Mouse (Mus musculus): ENCODE measurements around the gene Scaf11. TPM values are rescaled to one million over a fixed set of nuclear protein-coding genes. Genes with fewer than 3 reads are reported as not detected.
A peak's percentile ranks its signal among the peaks of the same experiment; 100 is the strongest.
"Not testable (repeated sequence)": the region's sequence is repeated elsewhere in the genome, so short reads cannot be mapped to it uniquely, and the experiment has no call there.

Scaf11 gene
- polyA plus RNA-seq, 1 experiment from 2014 or later: 87.4 TPM

DNA sequence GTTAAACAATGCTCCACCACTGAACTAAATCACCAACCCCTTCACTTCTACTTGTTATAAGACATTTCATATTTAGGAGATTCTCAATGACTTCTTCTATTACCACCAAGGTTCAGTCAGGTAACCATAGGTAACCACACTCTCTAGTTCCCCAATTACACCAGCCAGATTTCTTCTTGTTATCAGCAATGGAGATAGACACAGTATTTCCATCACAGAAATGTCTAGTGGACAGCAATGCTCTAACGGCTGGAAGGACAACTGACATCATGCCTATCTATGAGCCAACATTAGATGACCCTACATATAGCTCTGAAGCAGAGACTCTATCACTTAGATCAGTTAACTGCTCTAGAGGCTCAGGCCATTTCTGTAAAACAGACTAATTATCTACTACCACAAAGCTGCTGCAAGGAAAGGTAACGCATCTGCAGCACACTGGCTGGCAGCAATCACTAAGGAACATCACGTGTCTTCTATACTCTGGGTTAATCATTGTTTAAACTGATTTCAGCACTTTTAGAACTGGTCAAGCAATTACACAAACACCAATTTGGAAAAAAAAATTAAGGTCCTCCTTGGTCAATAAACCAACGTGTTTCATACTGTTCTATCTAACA, 4.9 kb downstream of the Scaf11 start:
- ChIA-PET POLR2A (interaction anchor here (1.1 kb wide), 1 partner anchor 10 kb away, joined by 3 read pairs; no protein-coding TSS in a partner anchor), CTCF (no interaction called here)
- H3K27me3 ChIP-seq: no peaks in the 10 kb centered on the region
- in situ Hi-C loops (cut with MboI; ENCODE audit: low pct_unique_long_range_greater_than_20kb): no loop called here
- no peak for TF ChIP-seq CTCF (IDR thresholded peaks at IDR 0.05)
- no peak for DNase-seq (ENCODE audit: low read depth, low spot score)
- ATAC-seq: no peak

DNA sequence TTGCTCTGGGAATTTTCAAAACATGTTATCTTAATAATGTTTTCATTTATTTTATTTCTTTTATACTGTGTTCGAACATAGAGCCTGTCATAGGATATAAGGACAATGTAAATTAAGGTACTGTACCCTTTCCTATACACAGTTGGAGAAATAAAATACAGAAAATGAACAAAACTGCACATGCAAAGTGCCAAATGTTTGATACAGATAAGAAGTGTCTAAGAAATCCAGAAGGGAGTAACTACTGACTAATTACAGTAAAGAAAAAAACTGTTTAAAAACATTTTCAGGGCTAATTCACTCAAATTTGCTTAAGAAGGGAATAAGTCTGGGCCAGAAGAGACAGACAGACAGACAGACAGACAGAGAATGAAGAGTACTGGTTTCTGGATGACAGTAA, 7.3 kb downstream of the Scaf11 start:
- no peak for DNase-seq (ENCODE audit: low read depth, low spot score)
- ChIA-PET POLR2A (no interaction called here), CTCF (interaction anchor here (1.2 kb wide), 1 partner anchor 8 kb away, joined by 3 read pairs; no protein-coding TSS in a partner anchor)
- H3K27me3 ChIP-seq: no peaks in the 10 kb centered on the region
- no peak for ATAC-seq
- in situ Hi-C loops (cut with MboI; ENCODE audit: low pct_unique_long_range_greater_than_20kb): no loop called here
- TF ChIP-seq CTCF (IDR thresholded peaks at IDR 0.05): no peak

DNA sequence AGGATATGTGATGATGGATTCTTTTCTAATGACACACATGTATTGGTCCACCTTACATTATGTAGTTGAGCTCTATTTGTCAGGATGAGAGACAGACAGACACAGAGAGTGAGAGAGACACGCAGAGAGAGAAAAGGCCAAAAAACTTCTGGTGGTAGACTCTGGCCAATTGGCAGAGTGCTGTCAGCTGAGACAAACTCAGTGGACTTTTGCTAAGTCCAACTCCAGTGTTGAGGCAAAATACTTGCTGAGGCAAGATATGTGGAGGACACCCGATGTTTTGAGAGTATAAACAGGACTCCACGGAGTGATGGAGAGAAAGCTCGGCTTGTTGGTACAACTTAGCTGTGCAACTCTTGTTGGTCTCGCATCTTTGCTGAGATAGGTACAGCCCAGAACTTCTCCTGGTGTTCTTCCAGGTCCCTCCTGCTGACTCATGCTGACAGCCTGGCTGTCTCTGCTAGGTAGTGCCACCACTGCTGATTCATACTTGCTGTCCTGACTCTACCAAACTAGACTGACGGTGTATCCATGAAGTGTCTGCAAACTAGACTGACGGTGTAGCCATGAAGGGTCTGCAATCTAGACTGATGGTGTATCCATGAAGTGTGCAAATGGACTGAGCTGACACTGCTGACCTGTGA, 11.9 kb downstream of the Scaf11 start:
- no peak for DNase-seq (ENCODE audit: low read depth, low spot score)
- in situ Hi-C loops (cut with MboI; ENCODE audit: low pct_unique_long_range_greater_than_20kb): no loop called here
- H3K27me3 ChIP-seq: no peaks in the 10 kb centered on the region
- no peak for ATAC-seq
- ChIA-PET POLR2A (no interaction called here), CTCF (interaction anchor here (1.1 kb wide), 1 partner anchor 9 kb away, joined by 3 read pairs; no protein-coding TSS in a partner anchor)
- TF ChIP-seq CTCF (IDR thresholded peaks at IDR 0.05): no peak

DNA sequence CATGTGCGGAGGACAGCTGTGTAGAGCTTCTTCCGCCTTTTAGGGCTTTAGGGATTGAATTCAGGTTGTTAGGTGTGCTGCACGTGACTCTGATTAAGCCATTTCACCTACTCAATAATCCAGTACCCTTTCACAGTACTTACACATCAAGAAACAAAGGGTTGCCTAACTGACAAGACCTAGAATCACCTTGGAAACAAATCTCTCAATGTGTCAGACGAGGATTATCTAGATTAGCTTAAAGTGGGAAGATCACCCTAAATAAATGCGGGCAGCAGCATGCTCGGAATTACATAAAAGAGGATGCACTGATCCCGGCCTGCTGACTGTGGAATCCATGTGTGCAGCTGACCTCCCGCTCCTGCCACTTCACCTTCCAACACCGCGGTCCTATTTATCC, 13.9 kb downstream of the Scaf11 start:
- no peak for DNase-seq (ENCODE audit: low read depth, low spot score)
- in situ Hi-C loops (cut with MboI; ENCODE audit: low pct_unique_long_range_greater_than_20kb): no loop called here
- ChIA-PET CTCF (interaction anchor here (1.5 kb wide), 1 partner anchor 16 kb away, joined by 4 read pairs; no protein-coding TSS in a partner anchor), POLR2A (interaction anchor here (1.1 kb wide), 1 partner anchor 10 kb away, joined by 3 read pairs; no protein-coding TSS in a partner anchor)
- TF ChIP-seq CTCF (IDR thresholded peaks at IDR 0.05): no peak
- no peak for ATAC-seq
- no peaks in the 10 kb centered on the region for H3K27me3 ChIP-seq

DNA sequence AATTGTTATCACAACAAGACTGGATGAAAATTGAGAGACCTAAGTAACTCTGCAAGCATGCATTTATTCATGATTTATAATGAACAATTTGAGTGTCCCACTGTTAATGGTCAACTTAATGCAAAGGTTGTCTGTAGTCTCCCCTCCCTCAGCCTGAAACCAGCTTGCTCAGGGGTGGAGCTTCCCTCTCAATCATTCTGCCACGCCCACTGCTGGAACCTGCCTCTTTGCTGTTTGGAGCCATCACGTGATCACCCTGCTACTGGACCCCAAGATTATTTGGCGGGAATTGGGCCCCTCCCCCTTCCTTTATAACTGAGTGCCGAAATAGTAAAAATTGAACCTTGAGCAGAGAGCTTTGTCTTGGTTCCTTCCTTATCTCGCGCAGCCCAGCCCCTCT, 19.2 kb downstream of the Scaf11 start:
- DNase-seq (ENCODE audit: low read depth, low spot score); H3K27me3 ChIP-seq; ATAC-seq; POLR2A ChIA-PET; in situ Hi-C loops (cut with MboI; ENCODE audit: low pct_unique_long_range_greater_than_20kb); CTCF ChIA-PET: not testable (repeated sequence)

DNA sequence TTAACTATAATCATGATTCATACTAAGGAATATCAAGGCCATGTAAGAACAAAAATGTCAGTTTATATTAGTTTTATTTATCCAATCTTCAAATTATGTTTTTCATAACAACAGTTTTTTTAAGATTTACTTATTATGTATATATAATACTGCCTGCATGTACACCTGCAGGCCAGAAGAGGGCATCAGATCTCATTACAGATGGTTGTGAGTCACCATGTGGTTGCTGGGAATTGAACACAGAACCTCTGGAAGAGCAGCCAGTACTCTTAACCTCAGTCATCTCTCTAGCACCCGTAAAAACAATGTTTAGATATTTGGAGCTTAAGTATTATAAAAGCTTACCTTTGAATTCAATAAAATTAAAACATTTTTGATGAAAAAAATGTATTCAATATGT, 26.4 kb downstream of the Scaf11 start:
- DNase-seq (ENCODE audit: low read depth, low spot score) (no peak), ATAC-seq (no peak)
- TF ChIP-seq CTCF (IDR thresholded peaks at IDR 0.05): peak; percentile 65
- CTCF ChIA-PET: interaction anchor here (1.0 to 1.2 kb wide), 2 partner anchors 13 to 17 kb away, joined by 3 read pairs; no protein-coding TSS in a partner anchor
- no peaks in the 10 kb centered on the region for H3K27me3 ChIP-seq
- in situ Hi-C loops (cut with MboI; ENCODE audit: low pct_unique_long_range_greater_than_20kb): no loop called here
- POLR2A ChIA-PET: no interaction called here

DNA sequence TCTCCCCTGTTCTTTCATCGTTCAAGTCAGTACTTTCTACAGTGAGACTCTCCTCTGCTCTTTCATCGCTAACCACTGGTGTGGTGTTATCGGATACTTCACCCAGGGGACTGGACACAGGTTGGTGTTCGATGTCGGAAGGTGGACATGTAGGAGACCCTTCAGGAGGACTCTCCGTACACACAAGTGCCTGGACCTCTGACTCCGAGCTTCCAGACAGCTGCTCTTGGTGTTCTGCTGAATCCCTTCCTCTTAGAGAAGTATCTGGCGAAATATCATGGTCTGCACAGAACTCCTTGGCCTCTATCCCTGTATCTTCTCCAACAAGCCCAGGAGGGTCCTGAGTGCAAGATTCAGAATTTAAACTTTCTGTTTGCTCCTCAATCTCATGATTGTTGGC, 40.7 kb downstream of the Scaf11 start:
- no peaks in the 10 kb centered on the region for H3K27me3 ChIP-seq
- DNase-seq (ENCODE audit: low read depth, low spot score): no peak
- ATAC-seq: no peak
- in situ Hi-C loops (cut with MboI; ENCODE audit: low pct_unique_long_range_greater_than_20kb): no loop called here
- TF ChIP-seq CTCF (IDR thresholded peaks at IDR 0.05): no peak
- CTCF ChIA-PET: no interaction called here
- POLR2A ChIA-PET: no interaction called here

DNA sequence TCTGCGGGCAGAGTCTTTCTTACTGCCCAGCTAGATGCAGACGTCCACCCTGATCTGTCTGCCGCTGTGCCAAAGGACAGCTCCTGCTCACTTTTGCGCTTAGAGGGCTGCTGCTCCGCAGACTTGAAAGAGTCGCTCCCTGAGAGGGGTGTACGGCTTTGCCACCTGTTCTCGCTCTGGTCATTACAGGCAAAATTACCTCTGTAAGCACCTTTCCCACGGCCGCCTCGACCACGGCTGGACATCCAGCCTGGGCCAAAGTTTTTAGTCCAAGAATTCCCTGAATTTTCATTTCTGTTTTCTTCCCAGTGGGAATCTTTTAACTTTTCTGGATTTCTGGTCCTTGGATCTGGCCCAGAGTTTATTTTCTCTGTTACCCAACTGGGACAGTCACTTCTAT, 42.5 kb downstream of the Scaf11 start:
- POLR2A ChIA-PET: interaction anchor here (0.6 kb wide), 1 partner anchor 53 kb away, joined by 3 read pairs; no protein-coding TSS in a partner anchor
- DNase-seq (ENCODE audit: low read depth, low spot score): no peak
- CTCF ChIA-PET: interaction anchor here (0.8 kb wide), 1 partner anchor 8 kb away, joined by 3 read pairs; no protein-coding TSS in a partner anchor
- in situ Hi-C loops (cut with MboI; ENCODE audit: low pct_unique_long_range_greater_than_20kb): no loop called here
- no peaks in the 10 kb centered on the region for H3K27me3 ChIP-seq
- no peak for TF ChIP-seq CTCF (IDR thresholded peaks at IDR 0.05)
- ATAC-seq: no peak

DNA sequence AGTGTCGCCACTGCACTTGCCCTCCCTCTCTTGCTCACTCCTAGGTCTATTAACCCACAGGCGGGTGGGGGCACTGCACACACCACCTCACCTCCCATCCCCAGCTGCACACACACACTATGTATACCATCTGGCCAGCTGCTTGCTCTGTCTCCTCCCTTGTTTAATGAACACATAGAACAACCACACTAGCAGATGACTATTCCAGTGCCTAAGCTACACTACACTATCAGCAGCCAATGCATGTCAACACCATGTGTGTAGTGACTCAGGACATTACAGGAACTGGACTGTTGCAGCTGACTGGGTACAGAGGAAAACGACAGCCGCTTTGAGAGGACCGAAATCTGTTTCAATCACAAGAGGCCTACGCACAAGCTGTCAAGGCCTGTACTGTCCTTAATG, 51.9 kb downstream of the Scaf11 start:
- no peak for TF ChIP-seq CTCF (IDR thresholded peaks at IDR 0.05)
- ATAC-seq (no peak), DNase-seq (ENCODE audit: low read depth, low spot score) (no peak)
- in situ Hi-C loops (cut with MboI; ENCODE audit: low pct_unique_long_range_greater_than_20kb): no loop called here
- H3K27me3 ChIP-seq: no peaks in the 10 kb centered on the region
- CTCF ChIA-PET: interaction anchor here (1.0 to 1.2 kb wide), 3 partner anchors 13 to 18 kb away, joined by 3 to 5 read pairs (median 3); no protein-coding TSS in a partner anchor
- POLR2A ChIA-PET: no interaction called here

DNA sequence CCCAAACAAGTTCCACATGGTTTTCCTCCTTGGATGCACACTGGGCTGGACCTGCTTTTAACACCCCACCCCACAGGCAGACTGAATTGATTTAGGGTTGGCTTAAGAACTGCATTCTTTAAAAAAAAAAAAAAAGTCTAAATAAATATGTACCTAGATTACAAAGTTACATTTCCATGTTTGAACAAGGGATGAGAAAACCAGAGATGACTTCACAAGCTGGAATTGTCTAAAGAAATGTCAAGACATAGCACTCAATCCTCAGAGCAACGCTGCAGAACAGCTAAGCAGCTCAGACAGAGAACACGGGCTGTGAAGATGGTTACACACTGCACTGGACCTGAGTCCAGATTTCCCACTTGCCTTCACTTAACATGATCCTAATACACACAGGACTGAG, 53.5 kb downstream of the Scaf11 start:
- DNase-seq (ENCODE audit: low read depth, low spot score) (no peak), ATAC-seq (no peak)
- in situ Hi-C loops (cut with MboI; ENCODE audit: low pct_unique_long_range_greater_than_20kb): no loop called here
- H3K27me3 ChIP-seq: no peaks in the 10 kb centered on the region
- CTCF ChIA-PET: interaction anchor here (1.0 kb wide), 1 partner anchor 22 kb away, joined by 3 read pairs; no protein-coding TSS in a partner anchor
- no peak for TF ChIP-seq CTCF (IDR thresholded peaks at IDR 0.05)
- POLR2A ChIA-PET: no interaction called here

DNA sequence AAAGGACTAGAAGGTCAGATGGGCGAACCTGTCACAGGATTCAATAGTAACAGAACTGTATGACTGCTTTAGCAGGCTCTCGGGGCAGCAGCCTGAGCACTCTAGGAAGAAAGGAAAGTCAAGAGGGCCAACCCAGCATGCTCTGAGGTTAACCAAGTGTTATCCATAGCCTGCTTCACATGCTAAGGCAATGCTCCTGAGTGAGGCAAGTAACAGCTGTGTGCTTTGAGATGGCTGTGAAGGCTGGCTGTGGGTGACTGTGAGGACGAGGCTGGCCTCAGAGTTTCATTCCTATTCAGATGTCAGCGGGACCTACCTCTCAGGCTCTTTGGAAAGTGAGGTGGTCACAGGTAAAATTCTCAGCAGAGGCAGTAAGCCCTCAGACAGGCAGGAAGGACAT, 54.4 kb downstream of the Scaf11 start:
- H3K27me3 ChIP-seq: no peaks in the 10 kb centered on the region
- DNase-seq (ENCODE audit: low read depth, low spot score): no peak
- in situ Hi-C loops (cut with MboI; ENCODE audit: low pct_unique_long_range_greater_than_20kb): no loop called here
- TF ChIP-seq CTCF (IDR thresholded peaks at IDR 0.05): no peak
- no peak for ATAC-seq
- ChIA-PET POLR2A (no interaction called here), CTCF (interaction anchor here (1.5 kb wide), 1 partner anchor 39 kb away, joined by 3 read pairs; no protein-coding TSS in a partner anchor)
